Mouse (Mus musculus) embryonic facial prominence, embryonic 15.5 days (tissue): Measurements from ENCODE around the gene Hexim1. TPM values are rescaled to one million over a fixed set of nuclear protein-coding genes. Genes with fewer than 3 reads are reported as not detected.

Experiments
- ATAC-seq: fragments of 200-750 bp; cut with Nextera tagmentation; 2 replicates; pipeline ENCODE4 v1.8.0; 2017; ENCODE audit warnings: low read depth, moderate TSS enrichment; ENCODE audit not compliant: insufficient number of reproducible peaks, low FRiP score, low TSS enrichment
- H3K27ac ChIP-seq: fragments of 300-500 bp; sonication (generic); replicated peaks from 2 replicates; pipeline ENCODE4 v1.5.1; 2015; ENCODE audit warnings: mild to moderate bottlenecking, inconsistent platforms
- H3K27me3 ChIP-seq: fragments of 300-500 bp; sonication (generic); 2 replicates; pipeline ENCODE4 v1.6.1; 2015; ENCODE audit warnings: inconsistent platforms
- H3K36me3 ChIP-seq: fragments of 300-500 bp; sonication (generic); 2 replicates; pipeline ENCODE4 v1.6.1; 2015; ENCODE audit warnings: mild to moderate bottlenecking, inconsistent platforms
- H3K4me1 ChIP-seq: fragments of 300-500 bp; sonication (generic); 2 replicates; pipeline ENCODE4 v1.6.1; 2015; ENCODE audit warnings: inconsistent platforms
- H3K4me2 ChIP-seq: fragments of 300-500 bp; sonication (generic); replicated peaks from 2 replicates; pipeline ENCODE4 v1.6.1; 2015; ENCODE audit warnings: mild to moderate bottlenecking, inconsistent platforms
- H3K4me3 ChIP-seq: fragments of 300-500 bp; sonication (generic); replicated peaks from 2 replicates; pipeline ENCODE4 v1.5.1; 2015; ENCODE audit warnings: mild to moderate bottlenecking, inconsistent platforms
- H3K9ac ChIP-seq: fragments of 300-500 bp; sonication (generic); 2 replicates; pipeline ENCODE4 v1.6.1; 2015; ENCODE audit warnings: inconsistent platforms
- H3K9me3 ChIP-seq: fragments of 300-500 bp; sonication (generic); replicated peaks from 2 replicates; pipeline ENCODE4 v1.6.1; 2016; ENCODE audit warnings: inconsistent platforms
- WGBS: fragments of 180-500 bp; shearing (Covaris S2); methylation state at CpG from one replicate; pipeline ENCODE4 v1.1.7; 2015; 5-methylcytosine and 5-hydroxymethylcytosine counted together
- polyA plus RNA-seq: library from polyadenylated mRNA; unstranded; fragments of >200 nt; fragmentation: Nextera tagmentation; extraction: Ambion mirVana; gene quantifications from 2 replicates; pipeline ENCODE4 v1.2.1, GENCODE M21; 2015

Gene Hexim1
- polyA plus RNA-seq, 1 experiment from 2014 or later: 5.9 TPM

- peaks cover 46% of the 10 kb centered on the region for H3K27me3 ChIP-seq
- ATAC-seq: no peak
- peaks cover 12% of the 10 kb centered on the region for H3K4me1 ChIP-seq
- no peaks in the 10 kb centered on the region for H3K36me3 ChIP-seq
- 26% methylated on average over 9 of the region's 9 CpGs for WGBS
- no peak overlapping the region for H3K9ac ChIP-seq
- no peak overlapping the region for H3K4me2 ChIP-seq
- H3K9me3 ChIP-seq: no peaks in the 10 kb centered on the region
- no peak overlapping the region for H3K27ac ChIP-seq
- H3K4me3 ChIP-seq: no peak overlapping the region
Measured at GRCm38 (mm10) chr11:103168690-103169390, 52.8 kb downstream of the Hexim1 start.

Other genes with a start within 250 kb of the Hexim1 start
- 154 and 167 TPM in 2 replicates for gene Eftud2, start 235.2 kb upstream of the Hexim1 start, polyA plus RNA-seq
- gene Ccdc103, start 235.0 kb upstream of the Hexim1 start, polyA plus RNA-seq: 2.0 and 5.5 TPM in 2 replicates
- not detected in 2 replicates for gene Fam187a, start 231.1 kb upstream of the Hexim1 start, polyA plus RNA-seq
- gene Gfap, start 215.3 kb upstream of the Hexim1 start, polyA plus RNA-seq: 0.39 and 0.51 TPM in 2 replicates
- gene Kif18b, start 191.1 kb upstream of the Hexim1 start, polyA plus RNA-seq: 8.0 and 8.8 TPM in 2 replicates
- gene C1ql1, start 169.5 kb upstream of the Hexim1 start, polyA plus RNA-seq: 2.7 and 4.1 TPM in 2 replicates
- gene Nmt1, start 88.0 kb upstream of the Hexim1 start, polyA plus RNA-seq: 49.5 and 52.9 TPM in 2 replicates
- 144 and 158 TPM in 2 replicates for gene Dcakd, start 87.9 kb upstream of the Hexim1 start, polyA plus RNA-seq
- gene Plcd3, start 14.6 kb upstream of the Hexim1 start, polyA plus RNA-seq: 7.6 and 9.0 TPM in 2 replicates
- 23.4 and 27.9 TPM in 2 replicates for gene Acbd4, start 14.5 kb upstream of the Hexim1 start, polyA plus RNA-seq
- gene Hexim2, start 16.2 kb downstream of the Hexim1 start, polyA plus RNA-seq: 14.0 and 14.1 TPM in 2 replicates
- 2.7 TPM in 2 replicates for gene Fmnl1, start 54.9 kb downstream of the Hexim1 start, polyA plus RNA-seq
- gene 1700023F06Rik, start 92.3 kb downstream of the Hexim1 start, polyA plus RNA-seq: 1.4 and 2.0 TPM in 2 replicates
- gene Spata32, start 102.2 kb downstream of the Hexim1 start, polyA plus RNA-seq: not detected in 2 replicates
- gene Map3k14, start 151.2 kb downstream of the Hexim1 start, polyA plus RNA-seq: 5.1 and 5.3 TPM in 2 replicates
- gene Arhgap27, start 247.5 kb downstream of the Hexim1 start, polyA plus RNA-seq: 12.3 and 12.4 TPM in 2 replicates